Mouse (Mus musculus): ENCODE measurements around the gene Olfr1058. TPM values are rescaled to one million over a fixed set of nuclear protein-coding genes. Genes with fewer than 3 reads are reported as not detected.

Gene Olfr1058
- total RNA-seq (2023), result not detected

GRCm38 (mm10) chr2:86388461-86388860 lies at the start of gene Olfr1058:
Gene Olfr1058 (minus strand): TSS chr2:86388561.

GRCm38 (mm10) chr2:86426649-86427048 lies 38.3 kb upstream of the Olfr1058 start, which contains the start of gene Olfr1062:
Gene Olfr1062 (minus strand): TSS chr2:86426749.

GRCm38 (mm10) chr2:86413950-86414349 lies 25.6 kb upstream of the Olfr1058 start, which contains the start of gene Olfr1061:
Gene Olfr1061 (minus strand): TSS chr2:86414050.

GRCm38 (mm10) chr2:86378293-86378692 lies 10.1 kb downstream of the Olfr1058 start, which contains the start of gene Olfr1057:
Gene Olfr1057 (minus strand): TSS chr2:86378393.

GRCm38 (mm10) chr2:86362369-86362768 lies 26.0 kb downstream of the Olfr1058 start, which contains the start of gene Olfr1056:
Gene Olfr1056 (minus strand): TSS chr2:86362469.

GRCm38 (mm10) chr2:86350184-86350583 lies 38.2 kb downstream of the Olfr1058 start, which contains the start of gene Olfr1055:
Gene Olfr1055 (minus strand): TSS chr2:86350284.

GRCm38 (mm10) chr2:86335333-86335732 lies 53.0 kb downstream of the Olfr1058 start, which contains the start of gene Olfr1054:
Gene Olfr1054 (minus strand): TSS chr2:86335433.

Other genes with a start within 250 kb of the Olfr1058 start
- gene Olfr1040, start 241.8 kb downstream of the Olfr1058 start, total RNA-seq (2023), result not detected
- not detected for gene Olfr1042, start 226.7 kb downstream of the Olfr1058 start, total RNA-seq (2023)
- not detected for gene Olfr1043, start 221.0 kb downstream of the Olfr1058 start, total RNA-seq (2023)
- not detected for gene Olfr1044, start 210.7 kb downstream of the Olfr1058 start, total RNA-seq (2023)
- not detected for gene Olfr52, start 202.9 kb downstream of the Olfr1058 start, total RNA-seq (2023)
- gene Olfr1045, start 185.6 kb downstream of the Olfr1058 start, total RNA-seq (2023), result not detected
- gene Olfr1046, start 169.2 kb downstream of the Olfr1058 start, total RNA-seq (2023), result not detected
- not detected for gene Olfr1047, start 157.2 kb downstream of the Olfr1058 start, total RNA-seq (2023)
- gene Olfr1048, start 148.3 kb downstream of the Olfr1058 start, total RNA-seq (2023), result not detected
- gene Olfr1049, start 130.2 kb downstream of the Olfr1058 start, total RNA-seq (2023), result not detected
- gene Olfr1051, start 109.5 kb downstream of the Olfr1058 start, total RNA-seq (2023), result not detected
- not detected for gene Olfr1052, start 96.1 kb downstream of the Olfr1058 start, total RNA-seq (2023)
- gene Olfr1053, start 73.3 kb downstream of the Olfr1058 start, total RNA-seq (2023), result not detected
- gene Olfr1054, start 53.1 kb downstream of the Olfr1058 start, total RNA-seq (2023), result not detected
- gene Olfr1055, start 38.3 kb downstream of the Olfr1058 start, total RNA-seq (2023), result not detected
- not detected for gene Olfr1056, start 26.1 kb downstream of the Olfr1058 start, total RNA-seq (2023)
- not detected for gene Olfr1057, start 10.2 kb downstream of the Olfr1058 start, total RNA-seq (2023)
- gene Olfr1061, start 25.5 kb upstream of the Olfr1058 start, total RNA-seq (2023), result not detected
- not detected for gene Olfr1062, start 38.2 kb upstream of the Olfr1058 start, total RNA-seq (2023)
- not detected for gene Olfr1065, start 62.0 kb upstream of the Olfr1058 start, total RNA-seq (2023)
- gene Olfr1066, start 67.7 kb upstream of the Olfr1058 start, total RNA-seq (2023), result not detected
- not detected for gene Olfr228, start 98.8 kb upstream of the Olfr1058 start, total RNA-seq (2023)
- not detected for gene Olfr1076, start 119.9 kb upstream of the Olfr1058 start, total RNA-seq (2023)
- gene Olfr1079, start 153.9 kb upstream of the Olfr1058 start, total RNA-seq (2023), result not detected
- gene Olfr1080, start 169.7 kb upstream of the Olfr1058 start, total RNA-seq (2023), result not detected
- gene Olfr1082, start 210.4 kb upstream of the Olfr1058 start, total RNA-seq (2023), result not detected

Data from CD4-positive naive resting alpha-beta T cell, adult 76 days (primary cell).